Mouse (Mus musculus): ENCODE results near the gene Mettl23. TPM values are rescaled to one million over a fixed set of nuclear protein-coding genes. Genes with fewer than 3 reads are reported as not detected.
A peak's percentile ranks its signal among the peaks of the same experiment; 100 is the strongest.

The Mettl23 gene
- polyA plus RNA-seq, 1 experiment from 2014 or later, result 79.2 TPM

DNA sequence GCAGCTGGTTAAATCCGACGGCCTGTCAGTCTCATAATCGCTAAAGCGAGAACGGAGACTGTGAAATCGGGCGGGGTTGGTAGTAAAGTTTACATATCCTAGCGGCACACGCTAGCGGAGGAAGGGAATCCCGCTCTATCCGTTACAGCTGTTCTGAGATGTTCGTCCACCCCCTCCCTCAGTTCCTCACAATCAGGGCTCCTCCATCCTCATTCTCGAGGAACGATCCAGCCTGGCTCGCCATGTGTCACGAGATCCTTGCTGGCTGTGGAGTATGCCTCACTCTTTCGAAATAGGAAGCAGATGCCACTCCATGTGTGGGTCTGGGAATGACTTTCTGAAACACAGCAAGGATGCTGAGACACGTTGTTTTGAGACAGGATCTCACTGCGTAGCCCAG, 30.9 kb downstream of the Mettl23 start:
- H3K9me3 ChIP-seq (ENCODE audit: control insufficient read depth, low read length), result no peaks in the 10 kb centered on the region
- H3K27me3 ChIP-seq (ENCODE audit: control insufficient read depth, insufficient read depth, low read length), result no peaks in the 10 kb centered on the region
- no peak overlapping the region for H3K9ac ChIP-seq (ENCODE audit: low read length)
- 93% methylated on average over 20 of the region's 20 CpGs for WGBS
- H3K4me1 ChIP-seq (ENCODE audit: control insufficient read depth in 2 of 2, insufficient read depth in 2 of 2, low read length in 2 of 2), result peaks cover 0 to 2% of the 10 kb centered on the region in 2 experiments; a peak in 1 of 4 replicates
- no peak overlapping the region for H3K27ac ChIP-seq (replicated peaks in 1 of 2; ENCODE audit: control insufficient read depth in 1 of 2, insufficient read depth in 1 of 2, low read depth in 2 of 2, low read length in 2 of 2)
- ATAC-seq (ENCODE audit: insufficient number of reproducible peaks, insufficient read depth, low FRiP score, low read depth), result no peak
- H3K4me2 ChIP-seq (ENCODE audit: low read length), result no peak overlapping the region
- H3K4me3 ChIP-seq (ENCODE audit: control insufficient read depth in 1 of 2, insufficient read depth in 1 of 2, low read depth in 1 of 2, low read length in 2 of 2), result no peak overlapping the region
- peaks cover 55% of the 10 kb centered on the region for H3K36me3 ChIP-seq (ENCODE audit: control insufficient read depth, insufficient read depth, low read length)

DNA sequence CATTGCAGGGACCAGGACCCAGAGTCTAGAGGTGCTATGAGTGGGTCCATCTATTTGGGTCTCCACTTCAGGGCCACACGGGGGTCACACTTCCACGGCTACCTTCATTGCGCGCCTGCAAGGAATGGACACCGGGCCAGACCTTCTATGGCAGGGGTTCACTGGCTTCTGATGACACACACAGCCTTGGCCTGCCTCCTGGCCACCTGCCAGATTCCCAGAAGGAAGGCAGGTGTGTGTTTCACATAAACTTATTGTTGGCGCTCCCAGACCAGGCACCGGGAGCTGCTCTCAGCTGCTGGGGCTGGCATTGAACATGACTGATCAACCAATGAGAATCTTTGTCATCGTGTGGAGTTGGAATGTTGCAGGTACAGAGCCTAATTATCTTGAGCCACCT, 35.4 kb downstream of the Mettl23 start:
- Histone ChIP-seq H3K27ac (replicated peaks in 1 of 2; ENCODE audit: control insufficient read depth in 1 of 2, insufficient read depth in 1 of 2, low read depth in 2 of 2, low read length in 2 of 2) (no peak overlapping the region), H3K9me3 (ENCODE audit: control insufficient read depth, low read length) (no peaks in the 10 kb centered on the region), H3K4me1 (ENCODE audit: control insufficient read depth in 2 of 2, insufficient read depth in 2 of 2, low read length in 2 of 2) (no peaks in the 10 kb centered on the region), H3K4me3 (ENCODE audit: control insufficient read depth in 1 of 2, insufficient read depth in 1 of 2, low read depth in 1 of 2, low read length in 2 of 2) (no peak overlapping the region), H3K4me2 (ENCODE audit: low read length) (no peak overlapping the region), H3K9ac (ENCODE audit: low read length) (no peak overlapping the region), H3K27me3 (ENCODE audit: control insufficient read depth, insufficient read depth, low read length) (no peaks in the 10 kb centered on the region), H3K36me3 (ENCODE audit: control insufficient read depth, insufficient read depth, low read length) (peaks cover 18% of the 10 kb centered on the region)
- 87% methylated on average over 8 of the region's 8 CpGs for WGBS
- no peak for ATAC-seq (ENCODE audit: insufficient number of reproducible peaks, insufficient read depth, low FRiP score, low read depth)

DNA sequence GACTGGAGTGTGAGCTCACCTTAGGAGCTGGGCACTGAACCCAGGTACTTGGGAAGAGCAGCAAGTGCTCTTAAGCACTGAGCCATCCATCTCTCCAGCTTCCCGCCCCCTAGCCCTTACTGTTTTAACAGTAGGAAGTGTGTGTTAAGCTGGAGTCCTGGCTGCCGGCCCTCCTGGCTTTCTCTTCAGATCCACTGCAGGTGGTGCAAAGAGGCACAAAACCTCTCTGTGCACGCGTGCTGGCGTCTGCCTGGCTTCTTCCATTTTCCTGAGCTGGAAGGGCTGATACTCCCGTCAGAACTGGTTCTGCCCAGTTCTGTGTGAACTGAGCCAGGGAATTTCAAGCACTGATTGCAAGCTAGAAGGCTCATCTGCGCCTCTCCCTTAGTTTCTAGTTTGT, 37.8 kb downstream of the Mettl23 start:
- Histone ChIP-seq H3K27ac (replicated peaks in 1 of 2; ENCODE audit: control insufficient read depth in 1 of 2, insufficient read depth in 1 of 2, low read depth in 2 of 2, low read length in 2 of 2) (no peak overlapping the region), H3K36me3 (ENCODE audit: control insufficient read depth, insufficient read depth, low read length) (no peaks in the 10 kb centered on the region), H3K4me1 (ENCODE audit: control insufficient read depth in 2 of 2, insufficient read depth in 2 of 2, low read length in 2 of 2) (peaks cover 0 to 5% of the 10 kb centered on the region in 2 experiments; a peak in 2 of 4 replicates), H3K9me3 (ENCODE audit: control insufficient read depth, low read length) (no peaks in the 10 kb centered on the region), H3K4me2 (ENCODE audit: low read length) (no peak overlapping the region), H3K9ac (ENCODE audit: low read length) (no peak overlapping the region), H3K4me3 (ENCODE audit: control insufficient read depth in 1 of 2, insufficient read depth in 1 of 2, low read depth in 1 of 2, low read length in 2 of 2) (no peak overlapping the region), H3K27me3 (ENCODE audit: control insufficient read depth, insufficient read depth, low read length) (no peaks in the 10 kb centered on the region)
- WGBS, result 76% methylated on average over 7 of the region's 7 CpGs
- ATAC-seq (ENCODE audit: insufficient number of reproducible peaks, insufficient read depth, low FRiP score, low read depth), result no peak

DNA sequence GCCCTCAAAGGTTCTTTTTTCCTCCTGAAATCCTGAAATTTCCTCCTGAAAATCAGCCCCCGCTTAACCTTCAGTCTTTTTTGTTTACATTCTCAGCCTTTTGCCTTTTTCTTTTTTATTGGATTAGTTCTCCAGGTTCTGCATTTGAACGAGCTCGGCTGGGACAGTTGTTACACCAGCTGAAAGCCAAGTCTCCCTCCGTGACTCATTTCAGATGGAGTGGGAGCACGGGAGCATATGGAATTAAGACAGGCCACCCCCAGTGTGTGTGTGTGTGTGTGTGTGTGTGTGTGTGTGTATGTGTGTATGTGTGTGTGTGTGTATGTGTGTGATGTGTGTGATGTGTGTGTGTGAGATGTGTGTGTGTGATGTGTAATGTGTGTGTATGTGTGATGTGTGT, 38.4 kb downstream of the Mettl23 start:
- ATAC-seq (ENCODE audit: insufficient number of reproducible peaks, insufficient read depth, low FRiP score, low read depth), result no peak
- no peaks in the 10 kb centered on the region for H3K36me3 ChIP-seq (ENCODE audit: control insufficient read depth, insufficient read depth, low read length)
- WGBS, result 80% methylated on average over 5 of the region's 5 CpGs
- peaks cover under 1% of the 10 kb centered on the region; the same call in 1 of the 2 replicates for H3K27me3 ChIP-seq (ENCODE audit: control insufficient read depth, insufficient read depth, low read length)
- H3K4me2 ChIP-seq (ENCODE audit: low read length), result no peak overlapping the region
- no peak overlapping the region for H3K4me3 ChIP-seq (ENCODE audit: control insufficient read depth in 1 of 2, insufficient read depth in 1 of 2, low read depth in 1 of 2, low read length in 2 of 2)
- H3K9ac ChIP-seq (ENCODE audit: low read length), result no peak overlapping the region
- H3K27ac ChIP-seq (replicated peaks in 1 of 2; ENCODE audit: control insufficient read depth in 1 of 2, insufficient read depth in 1 of 2, low read depth in 2 of 2, low read length in 2 of 2), result no peak overlapping the region
- no peaks in the 10 kb centered on the region for H3K9me3 ChIP-seq (ENCODE audit: control insufficient read depth, low read length)
- H3K4me1 ChIP-seq (ENCODE audit: control insufficient read depth in 2 of 2, insufficient read depth in 2 of 2, low read length in 2 of 2), result peaks cover 0 to 5% of the 10 kb centered on the region in 2 experiments; a peak in 2 of 4 replicates

DNA sequence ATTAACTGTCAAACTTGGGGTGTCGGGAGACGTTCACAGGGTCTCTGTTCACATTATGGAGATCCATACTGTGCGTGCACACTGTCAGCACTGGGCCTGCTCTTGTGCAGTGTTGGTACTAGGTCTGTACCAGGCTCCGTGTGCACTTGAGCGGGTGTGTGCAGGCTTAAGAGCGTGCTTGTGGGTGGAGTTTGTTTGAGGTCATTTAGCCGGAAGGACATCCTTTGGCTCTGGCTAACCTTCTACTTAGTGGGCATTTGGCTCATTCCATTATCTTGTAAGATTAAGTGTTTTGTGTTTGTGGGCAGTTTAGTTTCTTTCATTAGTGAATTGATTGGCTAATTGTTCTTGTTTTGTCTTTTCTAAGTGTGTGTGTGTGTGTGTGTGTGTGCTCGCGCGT, 39.4 kb downstream of the Mettl23 start:
- Histone ChIP-seq H3K27me3 (ENCODE audit: control insufficient read depth, insufficient read depth, low read length) (peaks cover 9% of the 10 kb centered on the region; the same call in 1 of the 2 replicates), H3K9ac (ENCODE audit: low read length) (no peak overlapping the region), H3K4me2 (ENCODE audit: low read length) (no peak overlapping the region), H3K4me3 (ENCODE audit: control insufficient read depth in 1 of 2, insufficient read depth in 1 of 2, low read depth in 1 of 2, low read length in 2 of 2) (no peak overlapping the region), H3K4me1 (ENCODE audit: control insufficient read depth in 2 of 2, insufficient read depth in 2 of 2, low read length in 2 of 2) (peaks cover 0 to 5% of the 10 kb centered on the region in 2 experiments; a peak in 2 of 4 replicates), H3K36me3 (ENCODE audit: control insufficient read depth, insufficient read depth, low read length) (no peaks in the 10 kb centered on the region), H3K9me3 (ENCODE audit: control insufficient read depth, low read length) (no peaks in the 10 kb centered on the region), H3K27ac (replicated peaks in 1 of 2; ENCODE audit: control insufficient read depth in 1 of 2, insufficient read depth in 1 of 2, low read depth in 2 of 2, low read length in 2 of 2) (no peak overlapping the region)
- ATAC-seq (ENCODE audit: insufficient number of reproducible peaks, insufficient read depth, low FRiP score, low read depth), result no peak
- 78% methylated on average over 10 of the region's 10 CpGs for whole genome bisulfite sequencing

DNA sequence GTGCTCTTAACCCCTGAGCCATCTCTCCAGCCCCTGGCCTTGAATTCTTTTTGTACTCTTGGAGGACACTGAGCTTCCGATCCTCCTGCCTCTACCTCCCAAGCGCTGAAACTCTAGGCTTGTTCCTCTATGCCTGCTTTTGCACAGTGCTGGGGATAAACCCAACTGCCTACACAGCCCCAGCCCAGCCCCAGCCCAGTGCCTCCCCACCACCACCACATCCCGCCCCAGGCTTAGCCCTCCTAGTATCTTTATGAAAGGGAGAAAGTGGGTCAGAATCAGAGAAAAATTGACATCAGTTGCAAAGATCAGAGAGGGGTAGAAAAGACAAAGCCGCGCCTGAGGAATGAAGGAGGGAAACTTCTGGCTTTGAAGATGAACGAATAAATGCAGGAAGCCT, 41.0 kb downstream of the Mettl23 start:
- Histone ChIP-seq H3K36me3 (ENCODE audit: control insufficient read depth, insufficient read depth, low read length) (no peaks in the 10 kb centered on the region), H3K4me1 (ENCODE audit: control insufficient read depth in 2 of 2, insufficient read depth in 2 of 2, low read length in 2 of 2) (peaks cover 0 to 5% of the 10 kb centered on the region in 2 experiments; a peak in 2 of 4 replicates), H3K27ac (replicated peaks in 1 of 2; ENCODE audit: control insufficient read depth in 1 of 2, insufficient read depth in 1 of 2, low read depth in 2 of 2, low read length in 2 of 2) (no peak overlapping the region), H3K27me3 (ENCODE audit: control insufficient read depth, insufficient read depth, low read length) (peaks cover 9% of the 10 kb centered on the region; the same call in 1 of the 2 replicates), H3K4me3 (ENCODE audit: control insufficient read depth in 1 of 2, insufficient read depth in 1 of 2, low read depth in 1 of 2, low read length in 2 of 2) (no peak overlapping the region), H3K9ac (ENCODE audit: low read length) (no peak overlapping the region), H3K4me2 (ENCODE audit: low read length) (no peak overlapping the region), H3K9me3 (ENCODE audit: control insufficient read depth, low read length) (no peaks in the 10 kb centered on the region)
- no peak for ATAC-seq (ENCODE audit: insufficient number of reproducible peaks, insufficient read depth, low FRiP score, low read depth)
- WGBS, result 78% methylated on average over 6 of the region's 6 CpGs

DNA sequence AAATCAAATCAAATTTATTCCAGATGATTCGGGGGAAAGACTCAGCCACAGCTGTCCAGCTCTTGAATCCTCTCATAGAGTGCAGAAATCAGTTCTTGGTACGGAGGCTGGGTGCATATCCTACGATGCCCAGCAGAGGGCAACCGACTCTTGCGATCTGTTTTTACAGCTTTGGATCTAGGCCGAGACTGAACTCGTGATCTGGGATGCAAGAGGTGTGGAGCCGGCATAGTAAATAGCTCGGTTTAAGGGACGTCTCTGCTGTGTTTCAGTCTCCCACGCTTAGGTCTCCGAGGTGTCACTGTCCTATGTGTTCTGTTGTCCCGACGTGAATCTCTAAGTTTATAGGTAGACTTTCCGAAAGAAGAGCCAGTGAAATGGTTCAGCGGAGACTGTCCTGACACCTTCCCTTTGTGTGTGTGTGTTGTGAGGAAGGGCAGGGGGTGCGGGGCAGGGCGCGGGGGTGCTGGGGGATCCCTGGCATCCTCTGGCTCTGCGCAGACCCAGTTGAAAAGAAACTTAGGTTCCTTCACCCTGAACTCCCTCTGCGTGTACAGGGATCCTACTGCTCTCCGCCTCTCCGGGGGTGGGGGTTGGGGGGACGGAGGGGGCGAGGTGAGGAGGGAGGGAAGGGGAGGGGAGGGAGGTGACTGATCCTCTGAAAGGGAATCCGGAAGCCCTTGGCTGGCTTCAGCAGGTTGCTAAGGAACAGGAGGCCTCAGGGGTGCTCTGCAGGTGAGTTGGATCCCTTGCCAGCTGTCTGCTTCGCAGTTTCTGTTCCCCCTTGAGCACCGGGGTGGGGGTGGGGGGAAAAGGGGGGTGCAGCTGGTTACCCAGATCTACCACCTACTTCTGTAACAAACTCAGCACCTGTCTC, 42.4 kb downstream of the Mettl23 start:
- peak overlapping the region; percentile 73 for H3K4me2 ChIP-seq (ENCODE audit: low read length)
- 3% methylated on average over 28 of the region's 28 CpGs for WGBS
- peaks cover 9% of the 10 kb centered on the region; the same call in 1 of the 2 replicates for H3K27me3 ChIP-seq (ENCODE audit: control insufficient read depth, insufficient read depth, low read length)
- H3K27ac ChIP-seq (replicated peaks in 1 of 2; ENCODE audit: control insufficient read depth in 1 of 2, insufficient read depth in 1 of 2, low read depth in 2 of 2, low read length in 2 of 2), result no peak overlapping the region
- peak overlapping the region; percentile 32 to 35 for H3K4me3 ChIP-seq (ENCODE audit: control insufficient read depth in 1 of 2, insufficient read depth in 1 of 2, low read depth in 1 of 2, low read length in 2 of 2)
- no peaks in the 10 kb centered on the region for H3K36me3 ChIP-seq (ENCODE audit: control insufficient read depth, insufficient read depth, low read length)
- peaks cover 0 to 5% of the 10 kb centered on the region in 2 experiments; a peak in 2 of 4 replicates for H3K4me1 ChIP-seq (ENCODE audit: control insufficient read depth in 2 of 2, insufficient read depth in 2 of 2, low read length in 2 of 2)
- no peaks in the 10 kb centered on the region for H3K9me3 ChIP-seq (ENCODE audit: control insufficient read depth, low read length)
- peak overlapping the region; percentile 60 for H3K9ac ChIP-seq (ENCODE audit: low read length)
- ATAC-seq (ENCODE audit: insufficient number of reproducible peaks, insufficient read depth, low FRiP score, low read depth), result 0 out of 2 replicates have a peak, but pooled peaks have one; percentile 32

Data from heart, embryonic 14.5 days (tissue).